Mouse (Mus musculus): ENCODE results near the gene Btbd11. TPM values are rescaled to one million over a fixed set of nuclear protein-coding genes. Genes with fewer than 3 reads are reported as not detected.

Btbd11 gene
- polyA plus RNA-seq, 1 experiment from 2014 or later = 8.4 TPM

DNA sequence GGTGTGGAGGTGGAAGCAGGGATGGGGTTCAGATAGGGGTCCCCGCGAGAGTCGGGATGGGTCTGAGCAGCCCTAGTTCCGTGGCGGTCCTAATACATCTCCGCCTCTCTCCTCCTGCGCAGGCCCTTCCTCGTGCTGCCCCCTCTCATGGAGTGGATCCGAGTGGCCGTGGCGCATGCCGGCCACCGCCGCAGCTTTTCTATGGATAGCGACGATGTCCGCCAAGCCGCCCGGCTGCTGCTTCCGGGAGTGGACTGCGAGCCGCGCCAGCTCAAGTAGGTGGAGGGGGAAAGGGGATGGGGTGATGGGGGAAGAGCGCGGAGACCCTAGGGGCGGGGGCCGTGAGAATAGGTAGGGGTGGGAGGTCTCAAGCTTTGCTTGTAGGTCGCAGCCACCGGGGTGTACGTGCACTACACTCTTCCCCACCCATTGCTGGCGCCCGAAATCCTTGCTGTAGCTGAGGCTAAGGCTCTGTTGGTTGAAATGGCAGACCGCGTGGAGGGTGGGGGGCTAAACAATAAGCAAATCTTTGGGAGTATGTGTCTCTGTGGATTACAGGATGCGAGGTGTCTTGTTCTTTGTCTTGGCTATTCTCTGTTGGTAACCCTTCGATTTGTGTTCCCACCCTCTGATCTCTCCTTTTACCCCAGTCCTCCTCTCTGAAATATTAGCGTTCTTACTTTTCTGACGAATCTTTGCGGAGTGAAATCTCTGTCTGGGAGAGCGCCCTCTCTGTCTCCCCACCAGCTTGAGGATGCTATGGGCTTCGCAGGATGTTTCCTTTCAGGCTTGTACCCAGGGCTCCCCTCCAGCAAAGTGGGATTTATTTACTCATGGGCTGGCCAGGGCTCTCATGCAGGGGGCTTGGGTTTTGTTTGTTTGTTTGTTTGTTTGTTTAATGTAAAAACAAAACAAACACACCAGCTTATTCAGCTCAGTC is 212.3 kb downstream of the Btbd11 start:
- H3K4me1 ChIP-seq (replicated peaks) = peaks cover 10% of the 10 kb centered on the region; the same call in 1 of the 2 replicates
- H3K27me3 ChIP-seq (ENCODE audit: insufficient read depth, poor library complexity, severe bottlenecking) = peaks cover 17% of the 10 kb centered on the region
- peak overlapping the region; percentile 88 for H3K27ac ChIP-seq
- H3K9me3 ChIP-seq = no peaks in the 10 kb centered on the region
- peak overlapping the region; percentile 62 for H3K4me3 ChIP-seq
- WGBS = 2% methylated on average over 41 of the region's 41 CpGs
- DNase-seq (ENCODE audit: low spot score) = peak; percentile 63
- no peaks in the 10 kb centered on the region for H3K36me3 ChIP-seq

GRCm38 (mm10) chr10:85602546-85602945 is 215.9 kb downstream of the Btbd11 start:
- no peaks in the 10 kb centered on the region for H3K36me3 ChIP-seq
- H3K27ac ChIP-seq = no peak overlapping the region
- no peak for DNase-seq (ENCODE audit: low spot score)
- peaks cover 10% of the 10 kb centered on the region; the same call in 1 of the 2 replicates for H3K4me1 ChIP-seq (replicated peaks)
- no peak overlapping the region for H3K4me3 ChIP-seq
- H3K9me3 ChIP-seq = no peaks in the 10 kb centered on the region
- peaks cover 17% of the 10 kb centered on the region for H3K27me3 ChIP-seq (ENCODE audit: insufficient read depth, poor library complexity, severe bottlenecking)
- WGBS = 85% methylated on average over 11 of the region's 11 CpGs

- WGBS = 79% methylated on average over 9 of the region's 9 CpGs
- no peaks in the 10 kb centered on the region for H3K36me3 ChIP-seq
- no peak overlapping the region for H3K4me3 ChIP-seq
- H3K27me3 ChIP-seq (ENCODE audit: insufficient read depth, poor library complexity, severe bottlenecking) = 0 out of 2 replicates have a peak, but pooled peaks cover 7% of the 10 kb centered on the region
- H3K27ac ChIP-seq = no peak overlapping the region
- H3K4me1 ChIP-seq (replicated peaks) = no peaks in the 10 kb centered on the region
- no peak for DNase-seq (ENCODE audit: low spot score)
- no peaks in the 10 kb centered on the region for H3K9me3 ChIP-seq
These were observed 217.9 kb downstream of the Btbd11 start for GRCm38 (mm10) chr10:85604556-85604955.

DNA sequence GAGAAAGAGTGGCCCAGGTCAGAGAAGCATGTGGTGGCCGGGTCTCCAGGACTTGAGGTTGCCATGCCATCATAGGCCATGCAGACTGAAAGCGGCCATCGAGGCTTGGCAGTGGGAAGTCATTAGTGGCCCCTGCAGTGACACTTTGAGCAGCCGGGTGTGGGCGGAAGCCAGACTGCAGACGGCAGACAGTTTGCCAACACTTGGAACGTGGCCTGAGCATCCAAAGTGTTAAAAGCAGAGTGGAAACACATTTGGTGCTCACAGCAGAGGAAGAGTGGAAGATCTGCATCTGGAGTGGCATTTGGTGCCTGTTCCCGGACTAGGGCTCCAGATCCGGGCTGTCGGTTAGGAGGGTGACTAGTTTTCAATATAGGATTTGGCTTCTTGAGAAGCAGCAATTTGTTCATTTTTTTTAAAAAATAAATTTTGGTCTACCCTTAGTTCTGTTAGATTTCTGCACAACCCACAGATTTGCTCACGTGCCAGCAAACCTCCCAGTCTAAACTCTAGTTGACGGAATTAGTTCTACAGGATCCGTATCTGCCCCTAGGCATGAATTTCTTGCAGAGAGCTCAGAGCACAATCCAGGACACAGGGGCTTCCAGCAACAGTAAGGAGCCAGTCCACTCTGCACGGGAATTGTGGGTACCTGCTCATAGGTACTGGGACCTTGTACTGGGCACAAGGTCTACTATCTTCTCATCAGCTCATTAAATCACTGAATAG is 222.1 kb downstream of the Btbd11 start:
- H3K27me3 ChIP-seq (ENCODE audit: insufficient read depth, poor library complexity, severe bottlenecking) = no peaks in the 10 kb centered on the region
- H3K4me3 ChIP-seq = no peak overlapping the region
- H3K36me3 ChIP-seq = no peaks in the 10 kb centered on the region
- no peaks in the 10 kb centered on the region for H3K9me3 ChIP-seq
- no peak overlapping the region for H3K27ac ChIP-seq
- DNase-seq (ENCODE audit: low spot score) = no peak
- 86% methylated on average over 14 of the region's 14 CpGs for WGBS
- no peaks in the 10 kb centered on the region for H3K4me1 ChIP-seq (replicated peaks)

- 34% methylated on average over 8 of the region's 8 CpGs for WGBS
- Histone ChIP-seq H3K9me3 (no peaks in the 10 kb centered on the region), H3K27ac (peak overlapping the region; percentile 76), H3K27me3 (ENCODE audit: insufficient read depth, poor library complexity, severe bottlenecking) (no peaks in the 10 kb centered on the region), H3K36me3 (no peaks in the 10 kb centered on the region), H3K4me1 (replicated peaks) (peaks cover 25% of the 10 kb centered on the region), H3K4me3 (0 out of 2 replicates have a peak overlapping the region, but pooled peaks have one; percentile 3)
- peak; percentile 63 for DNase-seq (ENCODE audit: low spot score)
These were observed 230.5 kb downstream of the Btbd11 start for GRCm38 (mm10) chr10:85617080-85617479.

GRCm38 (mm10) chr10:85617501-85618417 is 231.1 kb downstream of the Btbd11 start:
- WGBS = 58% methylated on average over 12 of the region's 12 CpGs
- Histone ChIP-seq H3K9me3 (no peaks in the 10 kb centered on the region), H3K27me3 (ENCODE audit: insufficient read depth, poor library complexity, severe bottlenecking) (no peaks in the 10 kb centered on the region), H3K4me1 (replicated peaks) (peaks cover 25% of the 10 kb centered on the region), H3K36me3 (no peaks in the 10 kb centered on the region), H3K4me3 (0 out of 2 replicates have a peak overlapping the region, but pooled peaks have one; percentile 3), H3K27ac (peak overlapping the region; percentile 76)
- peak; percentile 11 for DNase-seq (ENCODE audit: low spot score)

DNA sequence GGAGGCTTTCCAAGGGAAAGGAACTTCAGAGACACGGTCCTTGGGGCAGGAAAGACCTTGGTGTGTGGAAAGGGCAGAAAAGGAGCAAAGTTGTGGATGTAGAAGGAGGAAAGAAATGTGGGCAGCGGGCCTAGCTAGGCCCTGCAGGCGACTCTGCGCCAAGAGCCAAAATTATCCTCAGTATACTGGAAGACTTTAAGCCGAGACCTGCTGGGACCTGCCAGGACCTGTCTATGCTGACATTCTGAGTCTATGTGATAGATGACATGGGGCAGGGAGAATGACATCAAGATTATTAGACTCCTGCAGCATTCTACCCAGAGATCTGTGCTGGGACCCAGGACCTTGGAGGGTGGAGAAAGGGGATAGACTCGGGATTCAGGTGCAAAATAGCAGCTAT is 234.5 kb downstream of the Btbd11 start:
- no peak overlapping the region for H3K27ac ChIP-seq

GRCm38 (mm10) chr10:85624504-85625169 is 238.0 kb downstream of the Btbd11 start:
- Histone ChIP-seq H3K36me3 (no peaks in the 10 kb centered on the region), H3K4me1 (replicated peaks) (peaks cover 6% of the 10 kb centered on the region; the same call in 1 of the 2 replicates), H3K27ac (peak overlapping the region; percentile 70; the same call in 1 of the 2 replicates), H3K27me3 (ENCODE audit: insufficient read depth, poor library complexity, severe bottlenecking) (peaks cover 7% of the 10 kb centered on the region; the same call in 1 of the 2 replicates), H3K4me3 (peak overlapping the region; percentile 56), H3K9me3 (no peaks in the 10 kb centered on the region)
- WGBS = 4% methylated on average over 31 of the region's 31 CpGs
- peak; percentile 61 for DNase-seq (ENCODE audit: low spot score)

More for the DNA sequence above, 234.5 kb downstream of the Btbd11 start:
- no peak for DNase-seq (ENCODE audit: low spot score)
- no peak overlapping the region for H3K4me3 ChIP-seq
- no peaks in the 10 kb centered on the region for H3K9me3 ChIP-seq
- peaks cover 7% of the 10 kb centered on the region; the same call in 1 of the 2 replicates for H3K27me3 ChIP-seq (ENCODE audit: insufficient read depth, poor library complexity, severe bottlenecking)
- 86% methylated on average over 6 of the region's 6 CpGs for WGBS
- peaks cover 28% of the 10 kb centered on the region for H3K4me1 ChIP-seq (replicated peaks)
- H3K36me3 ChIP-seq = no peaks in the 10 kb centered on the region

DNA sequence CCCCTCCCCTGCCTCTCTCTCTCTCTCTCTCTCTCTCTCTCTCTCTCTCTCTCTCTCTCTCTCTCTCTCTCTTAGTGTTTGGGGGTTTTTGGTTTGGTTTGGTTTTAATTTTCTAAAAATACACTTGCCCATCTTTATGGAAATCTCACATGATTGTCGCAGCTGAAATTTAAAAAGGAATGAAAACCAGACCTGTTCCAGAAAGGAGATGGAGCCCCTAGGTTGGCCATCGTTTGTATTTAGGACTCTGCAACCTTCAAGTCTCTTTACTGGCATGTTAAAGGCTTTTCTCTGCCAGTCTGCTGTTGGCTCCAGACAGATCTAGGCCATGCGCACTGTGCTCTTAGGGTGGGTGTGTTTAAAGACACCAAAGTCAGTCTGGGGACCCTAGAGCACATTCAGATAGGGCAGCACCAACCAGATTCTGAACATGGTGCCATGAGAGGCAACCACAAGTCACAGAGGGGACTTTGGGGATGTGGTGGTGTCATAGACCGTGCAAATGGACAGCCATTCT is 238.6 kb downstream of the Btbd11 start:
- WGBS = 66% methylated on average over 4 of the region's 4 CpGs
- no peak overlapping the region for H3K27ac ChIP-seq
- H3K4me3 ChIP-seq = peak overlapping the region; percentile 56
- peaks cover 7% of the 10 kb centered on the region; the same call in 1 of the 2 replicates for H3K27me3 ChIP-seq (ENCODE audit: insufficient read depth, poor library complexity, severe bottlenecking)
- peaks cover 6% of the 10 kb centered on the region; the same call in 1 of the 2 replicates for H3K4me1 ChIP-seq (replicated peaks)
- no peaks in the 10 kb centered on the region for H3K36me3 ChIP-seq
- no peak for DNase-seq (ENCODE audit: low spot score)
- no peaks in the 10 kb centered on the region for H3K9me3 ChIP-seq

DNA sequence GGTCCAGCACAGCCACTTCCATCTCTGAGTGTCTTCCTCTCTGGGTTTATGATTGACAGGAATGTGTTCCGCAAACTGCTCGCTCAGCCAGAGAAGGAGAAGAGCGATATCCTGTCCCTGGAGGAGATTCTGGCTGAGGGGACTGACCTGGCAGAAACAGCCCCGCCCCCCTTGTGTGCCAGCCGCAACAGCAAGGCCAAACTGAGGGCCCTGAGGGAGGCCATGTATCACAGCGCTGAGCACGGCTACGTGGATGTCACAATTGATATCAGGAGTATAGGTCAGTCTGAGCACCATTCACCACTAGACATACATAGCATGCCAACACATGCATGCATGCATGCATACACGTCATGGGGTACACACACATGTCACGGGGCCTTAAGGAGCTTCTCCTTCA is 245.4 kb downstream of the Btbd11 start:
- no peak for DNase-seq (ENCODE audit: low spot score)
- 87% methylated on average over 10 of the region's 10 CpGs for WGBS

GRCm38 (mm10) chr10:85633577-85633976 is 247.0 kb downstream of the Btbd11 start:
- Histone ChIP-seq H3K27me3 (ENCODE audit: insufficient read depth, poor library complexity, severe bottlenecking) (no peaks in the 10 kb centered on the region), H3K4me1 (replicated peaks) (no peaks in the 10 kb centered on the region), H3K9me3 (no peaks in the 10 kb centered on the region), H3K4me3 (no peak overlapping the region), H3K36me3 (no peaks in the 10 kb centered on the region), H3K27ac (no peak overlapping the region)
- WGBS = 83% methylated on average over 10 of the region's 10 CpGs
- no peak for DNase-seq (ENCODE audit: low spot score)

More for the DNA sequence above, 245.4 kb downstream of the Btbd11 start:
- H3K36me3 ChIP-seq = no peaks in the 10 kb centered on the region
- H3K4me1 ChIP-seq (replicated peaks) = no peaks in the 10 kb centered on the region
- no peaks in the 10 kb centered on the region for H3K9me3 ChIP-seq
- H3K4me3 ChIP-seq = no peak overlapping the region
- no peak overlapping the region for H3K27ac ChIP-seq
- H3K27me3 ChIP-seq (ENCODE audit: insufficient read depth, poor library complexity, severe bottlenecking) = no peaks in the 10 kb centered on the region
